Mouse (Mus musculus) forebrain, embryonic 13.5 days (tissue): ENCODE data around the gene Sik3. TPM values are rescaled to one million over a fixed set of nuclear protein-coding genes. Genes with fewer than 3 reads are reported as not detected.

Experiments
- ATAC-seq: fragments of 200-750 bp; cut with Nextera tagmentation; 2 replicates; pipeline ENCODE4 v1.8.0; 2017
- H3K27ac ChIP-seq: fragments of 300-500 bp; sonication (generic); 2 replicates; pipeline ENCODE4 v1.5.1; 2015; ENCODE audit warnings: inconsistent platforms, mild to moderate bottlenecking, moderate library complexity
- H3K27me3 ChIP-seq: fragments of 300-500 bp; sonication (generic); 2 replicates; pipeline ENCODE4 v1.6.1; 2015; ENCODE audit warnings: mild to moderate bottlenecking, inconsistent platforms
- H3K36me3 ChIP-seq: fragments of 300-500 bp; sonication (generic); 2 replicates; pipeline ENCODE4 v1.6.1; 2015; ENCODE audit warnings: mild to moderate bottlenecking, inconsistent platforms; ENCODE audit not compliant: poor library complexity, severe bottlenecking
- H3K4me1 ChIP-seq: fragments of 300-500 bp; sonication (generic); 2 replicates; pipeline ENCODE4 v1.6.1; 2015; ENCODE audit warnings: inconsistent platforms
- H3K4me2 ChIP-seq: fragments of 300-500 bp; sonication (generic); 2 replicates; pipeline ENCODE4 v1.6.1; 2015; ENCODE audit warnings: inconsistent platforms, mild to moderate bottlenecking, moderate library complexity
- H3K4me3 ChIP-seq: fragments of 300-500 bp; sonication (generic); 2 replicates; pipeline ENCODE4 v1.5.1; 2015; ENCODE audit warnings: mild to moderate bottlenecking, inconsistent platforms
- H3K9ac ChIP-seq: fragments of 300-500 bp; sonication (generic); 2 replicates; pipeline ENCODE4 v1.6.1; 2015; ENCODE audit warnings: mild to moderate bottlenecking, inconsistent platforms
- H3K9me3 ChIP-seq: fragments of 300-500 bp; sonication (generic); replicated peaks from 2 replicates; pipeline ENCODE4 v1.6.1; 2016; ENCODE audit warnings: inconsistent platforms
- WGBS: fragments of 180-500 bp; shearing (Covaris S2); methylation state at CpG from one replicate; pipeline ENCODE4 v1.1.7; 2015; 5-methylcytosine and 5-hydroxymethylcytosine counted together
- polyA plus RNA-seq: library from polyadenylated mRNA; unstranded; fragments of >200 nt; fragmentation: Nextera tagmentation; extraction: Ambion mirVana; gene quantifications from 2 replicates; pipeline ENCODE4 v1.2.1, GENCODE M21; 2015

The Sik3 gene
- polyA plus RNA-seq, 1 experiment from 2014 or later: 4.9 TPM

- no peaks in the 10 kb centered on the region for H3K9me3 ChIP-seq
- H3K4me2 ChIP-seq: no peak overlapping the region
- no peaks in the 10 kb centered on the region for H3K27me3 ChIP-seq
- H3K9ac ChIP-seq: no peak overlapping the region
- no peak overlapping the region for H3K4me3 ChIP-seq
- H3K27ac ChIP-seq: no peak overlapping the region
- no peaks in the 10 kb centered on the region for H3K36me3 ChIP-seq
- ATAC-seq: no peak
- H3K4me1 ChIP-seq: no peaks in the 10 kb centered on the region
- WGBS: 88% methylated on average over 4 of the region's 4 CpGs
Measured at GRCm38 (mm10) chr9:46168802-46169201, 156.2 kb downstream of the Sik3 start.

GRCm38 (mm10) chr9:46172251-46172650 is 159.6 kb downstream of the Sik3 start:
- Histone ChIP-seq H3K4me3 (no peak overlapping the region), H3K27me3 (no peaks in the 10 kb centered on the region), H3K9me3 (no peaks in the 10 kb centered on the region), H3K36me3 (no peaks in the 10 kb centered on the region), H3K9ac (no peak overlapping the region), H3K27ac (no peak overlapping the region), H3K4me2 (no peak overlapping the region), H3K4me1 (no peaks in the 10 kb centered on the region)
- 92% methylated on average over 2 of the region's 2 CpGs for WGBS
- ATAC-seq: no peak

GRCm38 (mm10) chr9:46172953-46173352 is 160.3 kb downstream of the Sik3 start:
- ATAC-seq: no peak
- WGBS: 68% methylated on average over 2 of the region's 2 CpGs
- Histone ChIP-seq H3K4me1 (no peaks in the 10 kb centered on the region), H3K36me3 (no peaks in the 10 kb centered on the region), H3K4me2 (no peak overlapping the region), H3K9me3 (no peaks in the 10 kb centered on the region), H3K27ac (no peak overlapping the region), H3K27me3 (no peaks in the 10 kb centered on the region), H3K9ac (no peak overlapping the region), H3K4me3 (no peak overlapping the region)

GRCm38 (mm10) chr9:46173919-46174318 is 161.3 kb downstream of the Sik3 start:
- Histone ChIP-seq H3K27ac (no peak overlapping the region), H3K4me2 (no peak overlapping the region)
- ATAC-seq: no peak

GRCm38 (mm10) chr9:46174770-46175294 is 162.2 kb downstream of the Sik3 start:
- Histone ChIP-seq H3K9me3 (no peaks in the 10 kb centered on the region), H3K4me2 (no peak overlapping the region), H3K4me1 (no peaks in the 10 kb centered on the region), H3K4me3 (no peak overlapping the region), H3K9ac (no peak overlapping the region), H3K27ac (no peak overlapping the region), H3K27me3 (no peaks in the 10 kb centered on the region), H3K36me3 (0 out of 2 replicates have a peak, but pooled peaks cover 7% of the 10 kb centered on the region)
- ATAC-seq: no peak
- 86% methylated on average over 5 of the region's 5 CpGs for WGBS

More at GRCm38 (mm10) chr9:46173919-46174318, 161.3 kb downstream of the Sik3 start:
- no peaks in the 10 kb centered on the region for H3K9me3 ChIP-seq
- WGBS: 92% methylated on average over 6 of the region's 6 CpGs
- H3K9ac ChIP-seq: no peak overlapping the region
- H3K4me3 ChIP-seq: no peak overlapping the region
- no peaks in the 10 kb centered on the region for H3K4me1 ChIP-seq
- H3K36me3 ChIP-seq: 0 out of 2 replicates have a peak, but pooled peaks cover 7% of the 10 kb centered on the region
- no peaks in the 10 kb centered on the region for H3K27me3 ChIP-seq

GRCm38 (mm10) chr9:46175300-46175699 is 162.7 kb downstream of the Sik3 start:
- Histone ChIP-seq H3K27me3 (no peaks in the 10 kb centered on the region), H3K27ac (no peak overlapping the region), H3K36me3 (0 out of 2 replicates have a peak, but pooled peaks cover 7% of the 10 kb centered on the region), H3K4me3 (no peak overlapping the region), H3K4me1 (no peaks in the 10 kb centered on the region), H3K9me3 (no peaks in the 10 kb centered on the region), H3K4me2 (no peak overlapping the region), H3K9ac (no peak overlapping the region)
- 63% methylated on average over 1 of the region's 1 CpGs for WGBS
- ATAC-seq: no peak

- H3K4me1 ChIP-seq: 0 out of 2 replicates have a peak, but pooled peaks cover 5% of the 10 kb centered on the region
- no peak overlapping the region for H3K27ac ChIP-seq
- H3K27me3 ChIP-seq: no peaks in the 10 kb centered on the region
- no peaks in the 10 kb centered on the region for H3K9me3 ChIP-seq
- H3K4me3 ChIP-seq: no peak overlapping the region
- 0 out of 2 replicates have a peak, but pooled peaks cover 7% of the 10 kb centered on the region for H3K36me3 ChIP-seq
- WGBS: 85% methylated on average over 1 of the region's 1 CpGs
- H3K4me2 ChIP-seq: no peak overlapping the region
- ATAC-seq: no peak
- H3K9ac ChIP-seq: no peak overlapping the region
Measured at GRCm38 (mm10) chr9:46175938-46176375, 163.3 kb downstream of the Sik3 start.

- no peaks in the 10 kb centered on the region for H3K27me3 ChIP-seq
- 0 out of 2 replicates have a peak, but pooled peaks cover 11% of the 10 kb centered on the region for H3K4me1 ChIP-seq
- H3K36me3 ChIP-seq: 0 out of 2 replicates have a peak, but pooled peaks cover 7% of the 10 kb centered on the region
- WGBS: 95% methylated on average over 4 of the region's 4 CpGs
- no peak overlapping the region for H3K4me3 ChIP-seq
- ATAC-seq: no peak
- H3K9me3 ChIP-seq: no peaks in the 10 kb centered on the region
- no peak overlapping the region for H3K27ac ChIP-seq
- H3K9ac ChIP-seq: no peak overlapping the region
- H3K4me2 ChIP-seq: no peak overlapping the region
Measured at GRCm38 (mm10) chr9:46176613-46177012, 164.0 kb downstream of the Sik3 start.

GRCm38 (mm10) chr9:46178595-46178994 is 166.0 kb downstream of the Sik3 start:
- Histone ChIP-seq H3K27ac (no peak overlapping the region), H3K4me3 (no peak overlapping the region), H3K4me1 (0 out of 2 replicates have a peak, but pooled peaks cover 11% of the 10 kb centered on the region), H3K36me3 (0 out of 2 replicates have a peak, but pooled peaks cover 7% of the 10 kb centered on the region), H3K9ac (no peak overlapping the region), H3K4me2 (no peak overlapping the region), H3K27me3 (no peaks in the 10 kb centered on the region), H3K9me3 (no peaks in the 10 kb centered on the region)
- ATAC-seq: no peak
- WGBS: 91% methylated on average over 9 of the region's 9 CpGs

- Histone ChIP-seq H3K9ac (no peak overlapping the region), H3K36me3 (0 out of 2 replicates have a peak, but pooled peaks cover 7% of the 10 kb centered on the region), H3K4me3 (no peak overlapping the region), H3K27me3 (no peaks in the 10 kb centered on the region), H3K4me2 (no peak overlapping the region), H3K4me1 (0 out of 2 replicates have a peak, but pooled peaks cover 11% of the 10 kb centered on the region), H3K27ac (no peak overlapping the region), H3K9me3 (no peaks in the 10 kb centered on the region)
- no peak for ATAC-seq
- WGBS: 84% methylated on average over 8 of the region's 8 CpGs
Measured at GRCm38 (mm10) chr9:46181297-46181696, 168.7 kb downstream of the Sik3 start.

- Histone ChIP-seq H3K4me2 (no peak overlapping the region), H3K9ac (no peak overlapping the region), H3K36me3 (no peaks in the 10 kb centered on the region), H3K9me3 (no peaks in the 10 kb centered on the region), H3K4me3 (no peak overlapping the region), H3K27ac (no peak overlapping the region), H3K4me1 (peaks cover 15% of the 10 kb centered on the region), H3K27me3 (no peaks in the 10 kb centered on the region)
- WGBS: 83% methylated on average over 5 of the region's 5 CpGs
- ATAC-seq: no peak
Measured at GRCm38 (mm10) chr9:46184542-46184941, 171.9 kb downstream of the Sik3 start.

- Histone ChIP-seq H3K27me3 (no peaks in the 10 kb centered on the region), H3K9ac (no peak overlapping the region), H3K4me3 (no peak overlapping the region), H3K36me3 (no peaks in the 10 kb centered on the region), H3K4me1 (peaks cover 15% of the 10 kb centered on the region), H3K4me2 (no peak overlapping the region), H3K9me3 (no peaks in the 10 kb centered on the region), H3K27ac (no peak overlapping the region)
- WGBS: 51% methylated on average over 2 of the region's 2 CpGs
- ATAC-seq: no peak
Measured at GRCm38 (mm10) chr9:46185191-46185590, 172.6 kb downstream of the Sik3 start.

GRCm38 (mm10) chr9:46186387-46186786 is 173.8 kb downstream of the Sik3 start:
- ATAC-seq: no peak
- Histone ChIP-seq H3K9me3 (no peaks in the 10 kb centered on the region), H3K27me3 (no peaks in the 10 kb centered on the region), H3K36me3 (no peaks in the 10 kb centered on the region), H3K4me2 (no peak overlapping the region), H3K4me3 (no peak overlapping the region), H3K27ac (no peak overlapping the region), H3K9ac (no peak overlapping the region), H3K4me1 (peaks cover 6% of the 10 kb centered on the region)
- WGBS: 82% methylated on average over 1 of the region's 1 CpGs
